Mouse (Mus musculus) spleen, postnatal 14 days (tissue): ENCODE results near the gene Nap1l5.
"Not testable (repeated sequence)": the region's sequence is repeated elsewhere in the genome, so short reads cannot be mapped to it uniquely, and the experiment has no call there.

Source experiments
- DNase-seq, 2 experiments: peaks; one replicate each; pipeline ENCODE4 v3.0.0; 2021 to 2022; ENCODE audit warnings: low spot score in 2 of 2

Nap1l5 gene

DNA sequence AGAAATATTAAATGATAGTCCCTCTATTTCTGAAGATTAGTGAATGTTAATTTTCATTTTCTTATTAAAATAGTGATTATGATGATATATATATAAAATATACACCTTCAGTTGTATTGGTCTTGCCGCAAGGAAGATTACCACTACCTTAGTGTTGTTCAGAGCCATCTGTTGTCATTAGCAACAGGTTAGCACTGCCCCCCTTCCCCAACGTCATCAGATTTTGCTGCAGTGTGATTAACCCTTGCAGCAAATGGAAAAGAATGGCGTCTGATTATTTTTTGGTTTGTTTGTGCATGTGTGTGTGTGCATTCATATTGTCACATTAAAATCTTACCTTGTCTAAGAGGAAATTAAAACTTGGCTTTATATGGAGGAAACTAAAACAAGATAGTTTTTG is 2.3 kb downstream of the Nap1l5 start:
- DNase-seq: no peak

DNA sequence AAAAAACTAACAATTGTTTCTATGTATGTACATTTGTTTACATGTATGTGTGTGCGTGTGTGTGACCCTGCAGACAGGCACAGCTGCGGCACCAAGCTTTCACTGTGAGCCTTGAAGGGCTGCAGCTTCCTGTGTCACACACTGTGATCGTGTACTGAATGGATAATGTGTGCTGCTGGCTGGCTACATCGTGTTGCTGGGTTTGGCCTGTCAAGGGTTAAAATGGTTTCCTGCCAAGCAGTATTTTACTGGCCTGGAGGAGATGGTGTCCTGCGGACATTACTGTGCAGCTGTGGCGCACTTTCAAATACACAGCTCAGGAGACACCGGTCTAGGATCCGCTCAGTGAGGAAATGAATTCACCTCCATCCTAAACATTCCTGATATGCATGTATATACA is 3.7 kb downstream of the Nap1l5 start:
- no peak for DNase-seq

DNA sequence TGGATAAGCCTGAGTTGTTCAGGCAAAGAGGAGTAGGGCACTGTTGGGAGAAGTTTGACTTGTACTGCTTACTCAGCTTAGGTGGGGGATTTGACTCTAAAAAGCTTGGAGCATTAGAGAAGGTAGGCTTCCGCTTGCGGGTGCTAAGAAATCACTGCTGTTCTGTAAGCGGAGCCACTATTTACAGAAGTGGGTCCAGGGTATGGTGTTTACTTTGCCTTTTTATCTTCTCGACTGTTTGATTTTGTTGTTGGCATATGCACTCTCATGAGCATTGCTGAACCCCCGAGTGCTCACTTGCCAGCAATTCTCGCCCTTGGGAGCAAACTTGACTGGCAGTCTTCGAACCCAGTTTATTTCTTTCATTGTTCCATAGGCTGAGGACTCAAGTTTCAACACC is 6.3 kb downstream of the Nap1l5 start:
- no peak for DNase-seq

- no peak for DNase-seq
These were observed 7.8 kb downstream of the Nap1l5 start for GRCm38 (mm10) chr6:58899076-58899475.

DNA sequence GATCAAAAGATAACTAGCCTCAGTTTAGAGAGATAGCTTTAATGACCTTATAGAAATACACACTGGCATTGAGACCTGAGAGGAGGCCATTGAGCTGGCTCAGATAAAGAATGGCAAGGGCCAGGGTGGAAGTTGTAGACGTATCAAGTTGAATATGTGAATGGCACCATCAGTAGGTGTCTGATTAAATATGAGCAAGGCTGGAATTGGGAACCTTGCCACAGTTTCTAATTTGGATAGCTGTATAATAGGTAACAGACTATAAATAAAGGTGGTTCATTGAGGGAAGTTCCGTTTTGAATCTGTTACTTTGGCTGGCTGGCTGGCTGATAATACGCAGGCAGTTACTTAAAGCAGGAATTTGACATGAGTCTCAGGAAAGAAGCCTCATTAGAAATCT is 10.2 kb downstream of the Nap1l5 start:
- DNase-seq: no peak

GRCm38 (mm10) chr6:58894994-58895393 is 11.9 kb downstream of the Nap1l5 start:
- DNase-seq: no peak

DNA sequence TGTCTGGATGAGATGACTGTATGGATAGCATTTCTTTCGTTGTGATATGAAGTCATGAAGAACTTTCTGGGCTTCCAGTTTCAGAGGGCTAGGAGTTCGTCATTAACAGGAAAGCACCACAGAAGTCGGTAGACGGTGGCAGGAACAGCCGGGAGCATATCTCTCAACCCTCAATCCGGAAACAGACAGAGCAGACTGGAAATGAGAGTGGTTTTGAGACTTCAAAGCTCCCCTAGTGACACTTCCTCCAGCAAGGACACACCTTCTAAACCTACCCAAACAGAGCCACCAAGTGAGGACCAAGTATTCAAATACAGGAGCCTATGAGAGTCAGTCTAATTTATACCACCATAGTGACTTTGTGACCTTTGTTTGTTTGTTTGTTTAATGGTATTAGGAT is 13.6 kb downstream of the Nap1l5 start:
- DNase-seq: no peak

DNA sequence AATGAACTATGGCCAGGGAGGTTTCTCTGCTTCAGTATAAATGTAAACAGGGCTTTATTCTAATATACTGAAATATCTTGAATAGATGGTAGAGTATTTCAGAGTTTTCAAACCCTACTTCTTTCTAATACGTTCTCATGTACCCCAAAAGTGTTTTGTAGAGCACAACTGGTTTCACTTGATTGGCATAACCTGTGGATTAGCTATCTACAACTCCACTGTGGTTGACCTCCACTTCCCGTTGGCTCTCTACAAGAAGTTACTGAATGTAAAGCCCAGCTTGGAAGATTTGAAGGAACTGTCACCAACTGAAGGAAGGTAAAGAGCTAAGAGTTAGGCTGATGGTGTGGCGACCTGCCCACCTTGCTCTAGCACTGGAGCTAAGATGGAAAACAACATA is 17.0 kb downstream of the Nap1l5 start:
- DNase-seq: no peak

DNA sequence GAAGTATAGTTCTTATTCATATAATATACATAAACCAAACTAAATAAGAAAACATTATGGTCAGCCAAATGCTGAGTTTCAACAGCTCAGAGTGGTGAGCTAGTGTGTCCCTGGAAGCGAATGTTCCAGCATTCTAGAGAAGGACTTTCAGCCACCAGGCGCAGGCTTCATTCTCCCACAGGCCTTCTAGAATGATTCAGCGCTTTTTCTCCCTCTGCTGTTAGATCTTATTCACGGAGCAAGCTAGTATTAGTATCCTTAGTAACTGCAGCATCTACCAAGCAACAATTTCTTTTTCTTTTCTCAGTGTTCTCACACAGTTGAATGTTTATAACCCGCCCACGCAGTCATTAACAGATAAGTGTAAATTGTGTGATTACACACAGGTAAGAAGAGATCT is 24.6 kb downstream of the Nap1l5 start:
- DNase-seq: no peak

GRCm38 (mm10) chr6:58881363-58881762 is 25.5 kb downstream of the Nap1l5 start:
- no peak for DNase-seq

DNA sequence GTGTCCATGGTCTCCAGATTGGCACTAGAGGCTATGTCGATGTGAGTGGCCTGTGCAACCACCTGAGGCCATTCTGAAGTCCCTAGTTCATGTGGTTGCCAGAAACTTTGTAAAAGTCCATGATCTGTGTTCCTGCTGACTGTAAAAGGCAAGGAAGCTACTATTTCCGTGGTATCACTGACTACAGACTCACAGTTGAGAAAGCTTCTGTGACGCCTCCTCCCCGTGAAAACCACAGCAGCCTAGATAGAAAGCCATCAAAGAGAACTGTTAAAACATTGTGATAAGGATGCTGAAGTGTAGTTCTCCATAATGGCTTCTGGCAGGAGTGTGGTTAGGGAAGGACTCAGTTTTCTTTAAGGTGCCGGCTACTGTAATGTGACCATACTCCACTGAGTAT is 26.0 kb downstream of the Nap1l5 start:
- DNase-seq: no peak

- no peak for DNase-seq
These were observed 26.9 kb downstream of the Nap1l5 start for GRCm38 (mm10) chr6:58879987-58880386.

- DNase-seq: no peak
These were observed 27.3 kb downstream of the Nap1l5 start for GRCm38 (mm10) chr6:58879572-58879971.

DNA sequence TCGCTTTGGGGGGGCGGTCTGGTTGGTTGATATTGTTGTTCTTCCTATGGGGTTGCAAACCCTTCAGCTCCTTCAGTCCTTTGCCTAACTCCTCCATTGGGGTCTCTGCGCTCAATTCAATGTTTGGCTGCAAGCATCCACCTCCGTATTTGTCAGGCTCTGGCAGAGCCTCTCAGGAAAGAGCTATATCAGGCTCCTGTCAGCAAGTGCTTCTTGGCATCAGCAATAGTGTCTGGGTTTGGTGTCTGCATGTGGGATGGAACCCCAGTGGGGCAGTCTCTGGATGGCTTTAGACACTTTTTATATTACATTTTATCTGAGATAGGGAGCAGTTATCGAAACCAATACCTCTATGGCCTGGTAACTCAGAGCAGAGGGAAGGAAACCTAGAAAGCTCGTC is 39.0 kb downstream of the Nap1l5 start:
- not testable (repeated sequence) for DNase-seq

DNA sequence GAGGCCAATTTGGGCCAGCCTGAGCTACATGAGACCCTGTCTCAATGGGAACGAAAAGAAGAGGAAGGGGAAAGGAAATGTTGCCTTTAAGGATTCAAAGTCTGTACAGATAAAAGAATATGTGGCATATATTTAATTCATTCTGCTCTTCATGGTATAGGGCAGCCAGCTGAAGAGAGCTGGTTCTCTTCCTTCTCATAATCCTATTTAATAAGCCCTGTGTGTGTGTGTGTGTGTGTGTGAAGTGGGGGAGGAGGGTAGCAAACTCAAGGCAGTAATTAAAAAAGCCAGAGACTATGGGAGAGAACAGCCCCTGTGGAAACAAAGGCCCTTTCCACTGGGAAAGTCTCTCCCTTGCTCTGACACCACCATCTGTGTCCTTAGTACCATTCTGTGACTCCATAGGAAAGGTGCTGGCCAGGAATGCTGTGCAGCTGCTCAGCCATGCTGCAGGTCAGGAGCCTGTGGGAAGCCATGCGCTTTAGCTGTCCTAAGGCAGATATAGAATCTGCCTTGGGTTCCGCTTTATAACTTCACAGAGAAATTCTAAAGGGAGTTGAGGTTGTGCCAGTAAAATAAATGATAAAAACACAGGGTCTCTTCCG is 43.1 kb downstream of the Nap1l5 start:
- no peak for DNase-seq

DNA sequence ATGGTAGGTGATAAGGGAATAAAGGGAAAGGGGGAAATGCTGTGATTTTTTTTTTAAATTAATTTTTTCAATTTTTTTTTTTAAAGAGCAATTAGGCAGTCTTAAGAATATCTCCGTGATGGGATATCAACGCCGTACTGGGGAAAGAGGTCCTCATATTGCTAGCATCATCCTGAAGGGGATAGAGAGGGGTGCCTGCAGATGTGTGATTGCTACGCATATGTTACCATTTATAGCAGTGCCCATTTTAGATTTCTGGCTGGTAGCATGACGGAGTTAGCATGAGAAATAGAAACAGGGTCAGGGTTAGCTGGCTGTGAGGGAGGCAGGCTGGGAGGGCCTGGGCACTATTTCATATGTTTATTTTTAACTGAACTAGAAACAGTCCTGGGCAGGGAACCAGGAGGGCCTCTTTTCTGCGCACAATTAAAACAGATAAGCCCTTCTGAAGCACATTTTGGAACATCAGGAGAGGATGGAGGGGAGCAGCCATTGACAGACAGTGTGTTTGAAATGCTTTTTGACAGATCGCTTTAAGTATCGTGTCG is 44.4 kb downstream of the Nap1l5 start:
- no peak for DNase-seq

DNA sequence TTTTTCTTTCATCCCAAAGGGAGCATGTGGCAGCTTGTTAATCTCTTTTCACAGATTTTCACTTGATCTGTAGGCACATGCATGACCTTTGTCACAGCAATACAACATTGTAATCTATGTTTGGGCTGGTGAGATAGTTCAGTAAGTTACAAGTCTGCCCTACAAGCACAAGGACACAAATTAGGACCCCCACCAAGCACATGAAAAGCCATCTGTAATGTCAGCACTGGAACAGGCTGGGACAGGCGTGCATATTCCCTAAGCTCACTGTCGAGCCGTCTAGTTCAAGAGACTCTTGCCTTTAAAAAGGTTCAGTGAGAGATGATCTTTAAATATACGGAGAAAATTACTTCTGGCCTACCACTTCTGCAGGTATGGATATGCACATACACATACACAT is 47.4 kb downstream of the Nap1l5 start:
- DNase-seq: no peak

DNA sequence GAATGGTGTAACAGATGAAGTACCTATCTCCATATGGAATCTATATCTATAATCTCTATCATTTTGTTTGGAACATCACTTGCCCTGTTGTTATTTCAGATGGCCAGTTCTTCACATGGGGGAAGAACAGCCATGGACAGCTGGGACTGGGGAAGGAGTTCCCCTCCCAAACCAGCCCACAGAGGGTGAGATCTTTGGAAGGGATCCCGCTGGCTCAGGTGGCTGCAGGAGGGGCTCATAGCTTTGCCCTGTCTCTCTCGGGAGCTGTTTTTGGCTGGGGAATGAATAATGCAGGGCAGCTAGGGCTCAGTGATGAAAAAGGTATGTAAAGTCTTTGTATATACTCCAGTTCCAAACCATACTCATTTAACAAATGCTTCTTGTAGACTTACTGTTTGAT is 50.4 kb downstream of the Nap1l5 start:
- no peak for DNase-seq

DNA sequence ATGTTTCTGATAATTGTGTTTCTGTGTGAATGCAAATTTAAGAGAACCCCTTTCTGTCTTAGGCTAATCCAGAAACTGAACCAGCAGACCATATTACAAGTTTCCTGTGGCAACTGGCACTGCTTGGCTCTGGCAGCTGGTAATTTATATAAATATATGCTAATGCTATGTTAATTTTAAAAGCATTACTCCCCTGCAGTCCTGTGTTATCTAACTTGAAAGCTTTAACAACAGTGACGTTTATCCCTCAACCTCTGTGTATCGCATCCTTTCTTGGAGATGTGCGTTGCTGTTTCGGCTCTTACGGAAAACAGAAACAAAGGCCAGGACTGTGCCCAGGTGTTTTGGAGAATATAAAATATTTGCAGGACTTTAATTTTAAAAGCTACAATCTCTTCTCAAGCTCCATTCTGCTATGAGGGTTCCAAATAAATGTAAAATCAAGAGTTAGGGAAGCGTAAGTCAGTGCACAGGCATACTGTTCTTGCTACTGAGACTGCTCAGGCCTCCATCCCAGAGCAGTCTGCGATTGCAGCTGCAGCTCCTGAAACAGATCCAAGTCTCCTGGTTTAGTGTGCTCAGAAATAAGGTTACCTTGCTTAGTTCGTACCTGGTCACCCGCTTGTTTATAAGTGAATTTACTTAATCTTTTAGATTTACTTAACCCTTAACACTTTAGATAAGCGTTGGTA is 51.1 kb downstream of the Nap1l5 start:
- DNase-seq: no peak
